Mouse (Mus musculus): ENCODE results near the gene Kcnh5. TPM values are rescaled to one million over a fixed set of nuclear protein-coding genes. Genes with fewer than 3 reads are reported as not detected.

Gene Kcnh5
- polyA plus RNA-seq, 1 experiment: not detected

DNA sequence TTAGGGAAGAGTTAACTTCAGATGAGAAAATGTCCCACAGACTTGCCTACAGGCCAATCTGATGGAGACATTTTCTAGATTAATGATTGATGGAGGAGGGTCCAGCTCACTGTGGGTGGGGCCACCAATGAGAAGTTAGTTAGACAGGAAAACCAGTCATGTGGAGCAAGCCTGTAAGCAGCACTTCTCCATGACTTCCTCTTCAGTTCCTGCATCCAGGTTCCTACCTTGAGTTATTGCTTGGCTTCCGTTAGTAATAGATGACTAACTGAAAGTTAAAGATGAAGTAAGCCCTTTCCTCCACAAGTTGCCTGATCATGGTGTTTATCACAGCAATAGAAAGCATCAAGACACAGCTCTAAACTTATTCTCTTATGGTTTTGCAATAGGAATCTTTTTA is 290.1 kb downstream of the Kcnh5 start:
- Histone ChIP-seq H3K27ac (ENCODE audit: insufficient read depth, low read depth, low read length) (no peak overlapping the region), H3K4me3 (ENCODE audit: insufficient read depth, low read length) (no peak overlapping the region), H3K4me1 (ENCODE audit: control insufficient read depth, insufficient read depth, low read length) (no peaks in the 10 kb centered on the region)
- TF ChIP-seq CTCF (IDR thresholded peaks at IDR 0.05; ENCODE audit: low read depth, low read length) (no peak), POLR2A (IDR thresholded peaks at IDR 0.05; ENCODE audit: borderline replicate concordance, low read depth, low read length) (no peak)

DNA sequence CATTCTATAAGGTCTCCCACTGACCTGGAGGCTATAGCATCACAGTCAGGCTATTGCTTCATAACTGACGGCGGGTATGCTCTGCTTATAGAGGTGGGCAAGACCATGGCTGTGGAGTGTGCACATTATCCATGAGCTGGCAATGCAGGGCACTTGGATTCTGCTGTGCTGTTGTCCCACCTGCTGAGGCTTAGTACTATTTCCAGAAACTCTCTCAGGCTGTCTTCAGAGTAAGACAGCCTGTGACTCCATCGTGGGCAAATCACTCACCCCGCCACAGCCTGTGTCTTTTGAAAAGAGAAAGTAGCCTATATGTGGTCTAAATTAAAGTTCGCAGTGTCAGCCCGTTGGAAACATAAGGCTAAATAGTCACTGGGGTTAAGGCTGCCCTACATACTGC is 295.8 kb downstream of the Kcnh5 start:
- no peak for TF ChIP-seq CTCF (IDR thresholded peaks at IDR 0.05; ENCODE audit: low read depth, low read length)
- no peak for TF ChIP-seq POLR2A (IDR thresholded peaks at IDR 0.05; ENCODE audit: borderline replicate concordance, low read depth, low read length)
- no peaks in the 10 kb centered on the region for H3K4me1 ChIP-seq (ENCODE audit: control insufficient read depth, insufficient read depth, low read length)

DNA sequence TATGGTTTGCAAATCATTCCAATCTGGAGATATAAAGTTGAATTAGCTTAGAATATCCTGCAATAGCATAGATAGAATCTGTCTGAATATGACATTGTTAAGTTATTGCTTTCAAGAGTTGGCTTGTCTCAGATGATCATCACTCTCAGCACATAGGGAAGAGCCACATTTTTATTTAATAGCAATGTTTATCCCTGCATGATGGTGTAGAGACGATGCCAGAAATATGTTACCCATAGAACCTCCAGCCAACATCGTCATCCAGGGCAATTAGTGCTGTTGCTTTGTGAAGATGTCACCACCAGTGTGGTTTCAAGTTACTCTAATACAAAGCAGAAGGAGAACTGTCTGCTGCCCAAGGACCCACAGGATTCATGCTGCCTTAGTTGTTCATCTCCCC is 321.5 kb downstream of the Kcnh5 start:
- no peak for TF ChIP-seq CTCF (IDR thresholded peaks at IDR 0.05; ENCODE audit: low read depth, low read length)
- no peak for TF ChIP-seq POLR2A (IDR thresholded peaks at IDR 0.05; ENCODE audit: borderline replicate concordance, low read depth, low read length)
- no peaks in the 10 kb centered on the region for H3K4me1 ChIP-seq (ENCODE audit: control insufficient read depth, insufficient read depth, low read length)
- no peak overlapping the region for H3K27ac ChIP-seq (ENCODE audit: insufficient read depth, low read depth, low read length)
- no peak overlapping the region for H3K4me3 ChIP-seq (ENCODE audit: insufficient read depth, low read length)

More for the DNA sequence above, 295.8 kb downstream of the Kcnh5 start:
- no peak overlapping the region for H3K4me3 ChIP-seq (ENCODE audit: insufficient read depth, low read length)
- no peak overlapping the region for H3K27ac ChIP-seq (ENCODE audit: insufficient read depth, low read depth, low read length)

DNA sequence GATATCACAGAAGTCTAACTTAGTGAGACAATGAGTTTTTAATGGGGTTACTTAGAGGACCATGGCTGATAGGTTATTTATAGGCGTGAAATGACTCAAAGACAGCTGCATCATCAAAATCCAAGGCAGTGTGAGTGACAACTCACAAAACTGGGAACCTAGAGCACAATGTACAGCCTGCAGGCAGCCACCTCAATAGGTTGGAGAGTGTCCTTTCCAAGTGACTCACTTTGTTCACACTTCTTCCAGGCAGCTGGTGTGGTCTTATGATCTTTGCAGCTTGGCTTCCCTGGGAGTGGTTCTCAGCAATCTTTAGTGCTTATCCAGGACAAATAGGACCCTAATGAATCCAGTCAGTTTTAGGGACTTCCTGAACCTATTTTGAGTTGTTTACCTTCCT is 322.9 kb downstream of the Kcnh5 start:
- Histone ChIP-seq H3K4me1 (ENCODE audit: control insufficient read depth, insufficient read depth, low read length) (no peaks in the 10 kb centered on the region), H3K4me3 (ENCODE audit: insufficient read depth, low read length) (no peak overlapping the region), H3K27ac (ENCODE audit: insufficient read depth, low read depth, low read length) (no peak overlapping the region)
- TF ChIP-seq CTCF (IDR thresholded peaks at IDR 0.05; ENCODE audit: low read depth, low read length): no peak
- TF ChIP-seq POLR2A (IDR thresholded peaks at IDR 0.05; ENCODE audit: borderline replicate concordance, low read depth, low read length): no peak

DNA sequence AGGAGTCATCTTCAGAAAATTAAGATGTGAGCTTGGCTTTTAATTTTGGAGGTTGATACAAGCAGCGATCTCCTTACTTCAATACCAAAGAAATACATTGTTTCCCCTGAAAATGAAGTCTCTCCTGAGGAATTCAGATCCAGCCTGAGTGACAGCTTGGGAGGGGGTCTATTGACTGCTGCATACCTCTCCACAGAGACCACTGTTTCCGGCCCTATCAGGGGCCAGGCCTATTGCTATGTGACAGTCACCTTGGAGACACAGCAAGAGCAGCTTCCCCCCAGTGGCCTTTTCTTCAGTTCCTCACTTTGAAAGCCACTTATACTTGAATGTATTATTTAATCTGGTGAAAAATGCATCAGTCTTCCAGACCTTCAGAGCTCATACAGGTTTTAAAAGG is 326.8 kb downstream of the Kcnh5 start:
- Histone ChIP-seq H3K4me1 (ENCODE audit: control insufficient read depth, insufficient read depth, low read length) (no peaks in the 10 kb centered on the region), H3K27ac (ENCODE audit: insufficient read depth, low read depth, low read length) (no peak overlapping the region), H3K4me3 (ENCODE audit: insufficient read depth, low read length) (no peak overlapping the region)
- TF ChIP-seq POLR2A (IDR thresholded peaks at IDR 0.05; ENCODE audit: borderline replicate concordance, low read depth, low read length): no peak
- no peak for TF ChIP-seq CTCF (IDR thresholded peaks at IDR 0.05; ENCODE audit: low read depth, low read length)

DNA sequence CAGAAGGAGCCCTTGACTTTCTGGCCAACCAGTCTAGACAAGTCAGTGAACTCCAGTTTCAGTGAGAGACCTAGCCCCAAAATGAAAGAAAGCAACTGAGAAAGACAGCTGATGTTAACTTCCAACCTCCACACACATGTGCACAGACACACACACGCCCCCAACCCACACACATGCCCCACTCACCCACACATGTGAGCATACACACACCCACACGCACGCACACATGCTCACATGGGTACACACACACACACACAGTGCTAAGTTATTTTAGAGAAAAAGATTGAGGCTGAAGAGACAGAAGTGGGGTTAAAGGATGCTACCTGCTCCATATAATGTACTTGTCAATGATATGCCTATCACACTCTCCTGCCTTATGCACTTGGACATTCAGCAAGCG is 327.2 kb downstream of the Kcnh5 start:
- Histone ChIP-seq H3K27ac (ENCODE audit: insufficient read depth, low read depth, low read length) (no peak overlapping the region), H3K4me3 (ENCODE audit: insufficient read depth, low read length) (no peak overlapping the region), H3K4me1 (ENCODE audit: control insufficient read depth, insufficient read depth, low read length) (no peaks in the 10 kb centered on the region)
- TF ChIP-seq POLR2A (IDR thresholded peaks at IDR 0.05; ENCODE audit: borderline replicate concordance, low read depth, low read length) (no peak), CTCF (IDR thresholded peaks at IDR 0.05; ENCODE audit: low read depth, low read length) (no peak)

DNA sequence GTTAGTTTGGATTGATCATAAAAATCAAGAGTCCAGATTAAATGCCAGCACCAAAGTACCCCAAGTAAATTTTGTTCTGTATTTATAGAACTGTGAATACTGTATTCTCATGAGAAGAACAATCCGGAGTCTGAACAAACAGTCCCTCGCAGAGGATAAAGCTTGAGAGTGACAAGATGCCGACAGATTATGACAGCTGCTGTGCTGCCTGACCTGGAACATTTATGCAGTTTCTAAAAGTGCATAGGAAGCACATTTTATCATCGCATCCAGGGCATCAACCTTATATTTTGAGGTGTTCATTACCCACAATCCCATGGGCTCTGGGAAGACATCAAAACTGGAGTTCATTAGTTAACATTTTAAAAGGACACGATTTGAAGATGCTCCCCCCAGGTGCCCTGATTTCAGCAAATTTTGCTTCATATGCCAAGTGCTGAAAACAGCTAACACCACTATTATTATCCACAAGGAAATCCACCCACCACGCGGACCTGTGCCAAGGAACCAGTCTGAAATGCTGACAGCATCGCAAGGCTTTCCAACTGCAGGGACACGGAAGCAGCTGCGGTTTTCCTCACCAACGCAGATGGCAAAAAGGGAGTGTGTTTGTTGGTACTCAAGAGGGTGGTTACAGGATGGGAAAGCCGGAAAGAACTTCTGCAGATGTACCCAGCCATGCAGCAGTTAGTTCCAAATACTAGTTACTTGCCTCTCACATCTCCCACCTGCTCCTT is 328.4 kb downstream of the Kcnh5 start:
- Histone ChIP-seq H3K4me3 (ENCODE audit: insufficient read depth, low read length) (no peak overlapping the region), H3K4me1 (ENCODE audit: control insufficient read depth, insufficient read depth, low read length) (no peaks in the 10 kb centered on the region), H3K27ac (ENCODE audit: insufficient read depth, low read depth, low read length) (no peak overlapping the region)
- TF ChIP-seq POLR2A (IDR thresholded peaks at IDR 0.05; ENCODE audit: borderline replicate concordance, low read depth, low read length) (no peak), CTCF (IDR thresholded peaks at IDR 0.05; ENCODE audit: low read depth, low read length) (no peak)

Other genes starting within 250 kb of the Kcnh5 start
- 9.0 and 10.9 TPM in 2 replicates for gene Rhoj, start 131.0 kb upstream of the Kcnh5 start, polyA plus RNA-seq (2012; ENCODE audit: insufficient read depth, insufficient read length, missing spikeins)
- gene Gphb5, start 239.4 kb upstream of the Kcnh5 start, polyA plus RNA-seq (2012; ENCODE audit: insufficient read depth, insufficient read length, missing spikeins): not detected in 2 replicates

All from bone marrow macrophage, adult 2 months (primary cell).